Mouse (Mus musculus) kidney, adult 2 months (tissue): ENCODE data around the gene Svip.

Source experiments
- CTCF ChIP-seq: fragments of 200-500 bp; conservative IDR thresholded peaks from 2 replicates; pipeline ENCODE4 v1.5.1; 2011; ENCODE audit warnings: low read depth, mild to moderate bottlenecking, control low read depth, low read length, moderate library complexity, mixed read lengths; ENCODE audit not compliant: insufficient read depth, insufficient read length
- POLR2A ChIP-seq: fragments of 200-500 bp; IDR thresholded peaks from one replicate; pipeline ENCODE4 v1.6.1; 2011; ENCODE audit warnings: low read depth, low read length, control low read depth

GRCm38 (mm10) chr7:52037600-52038582, 32.1 kb upstream of the Svip start:
- no peak for TF ChIP-seq CTCF
- TF ChIP-seq POLR2A, result no peak
